Mouse (Mus musculus): ENCODE data around the gene Prdm16. TPM values are rescaled to one million over a fixed set of nuclear protein-coding genes. Genes with fewer than 3 reads are reported as not detected.

Prdm16 gene
- polyA plus RNA-seq, 1 experiment from 2014 or later, result 21.8 TPM

DNA sequence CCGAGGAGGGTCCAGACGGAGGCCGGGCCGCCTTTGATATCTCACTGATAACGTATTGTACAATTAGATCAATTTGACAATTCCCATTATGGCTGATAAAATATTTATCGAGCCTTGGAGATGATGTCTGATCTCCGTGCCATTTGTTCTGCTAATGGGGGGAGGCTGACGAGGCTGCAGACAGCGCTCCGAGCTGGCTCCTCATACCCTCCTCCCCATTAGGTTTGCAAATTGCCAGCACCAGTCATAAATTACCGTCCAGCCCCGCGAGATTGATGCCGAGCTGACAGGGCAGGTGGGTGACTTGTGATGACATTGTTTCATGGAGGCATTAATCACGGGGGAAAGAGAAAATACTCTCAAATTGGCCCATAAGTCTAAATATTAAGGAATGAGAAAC, 67.9 kb downstream of the Prdm16 start:
- Histone ChIP-seq H3K4me2 (replicated peaks; ENCODE audit: low read depth, low read length) (no peak overlapping the region), H3K9me3 (ENCODE audit: control insufficient read depth, low read length) (no peaks in the 10 kb centered on the region), H3K27ac (ENCODE audit: low read depth, low read length) (no peak overlapping the region), H3K27me3 (ENCODE audit: control insufficient read depth, insufficient read depth, low read length) (no peaks in the 10 kb centered on the region), H3K9ac (ENCODE audit: low read depth, low read length) (no peak overlapping the region), H3K4me1 (replicated peaks; ENCODE audit: control insufficient read depth, insufficient read depth, low read length) (peaks cover 18% of the 10 kb centered on the region; the same call in 1 of the 2 replicates), H3K36me3 (ENCODE audit: control insufficient read depth, insufficient read depth, low read length) (no peaks in the 10 kb centered on the region), H3K4me3 (ENCODE audit: low read depth, low read length) (no peak overlapping the region)
- no peak for DNase-seq (ENCODE audit: low spot score)
- WGBS, result 53% methylated on average over 15 of the region's 15 CpGs
- peak; percentile 26; the same call in 1 of the 2 replicates for ATAC-seq (ENCODE audit: low FRiP score)

DNA sequence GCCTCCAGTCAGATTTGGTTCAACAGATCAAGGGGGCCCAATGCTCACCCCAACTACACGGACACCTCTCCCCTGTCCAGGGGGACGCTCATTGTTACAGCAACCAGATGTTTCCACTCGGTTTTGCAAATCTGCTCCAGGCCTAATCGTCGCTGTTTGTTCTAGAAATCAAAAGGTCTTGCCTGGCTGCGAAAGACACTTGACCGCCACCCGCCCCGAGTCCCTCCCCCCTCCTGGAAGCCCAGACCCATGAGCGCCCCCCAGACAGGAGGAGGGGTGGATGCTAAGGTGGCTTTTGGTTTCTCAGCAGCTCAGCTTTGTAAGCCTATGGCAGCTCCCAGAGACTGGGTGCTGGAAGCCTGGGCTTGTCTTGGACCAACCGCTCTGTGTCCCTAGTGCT, 68.7 kb downstream of the Prdm16 start:
- Histone ChIP-seq H3K9ac (ENCODE audit: low read depth, low read length) (no peak overlapping the region), H3K4me1 (replicated peaks; ENCODE audit: control insufficient read depth, insufficient read depth, low read length) (peaks cover 18% of the 10 kb centered on the region; the same call in 1 of the 2 replicates), H3K27me3 (ENCODE audit: control insufficient read depth, insufficient read depth, low read length) (no peaks in the 10 kb centered on the region), H3K36me3 (ENCODE audit: control insufficient read depth, insufficient read depth, low read length) (no peaks in the 10 kb centered on the region), H3K9me3 (ENCODE audit: control insufficient read depth, low read length) (no peaks in the 10 kb centered on the region), H3K27ac (ENCODE audit: low read depth, low read length) (peak overlapping the region; percentile 33; the same call in 1 of the 2 replicates), H3K4me3 (ENCODE audit: low read depth, low read length) (no peak overlapping the region), H3K4me2 (replicated peaks; ENCODE audit: low read depth, low read length) (no peak overlapping the region)
- DNase-seq (ENCODE audit: low spot score), result no peak
- WGBS, result 46% methylated on average over 11 of the region's 11 CpGs
- peak; percentile 37; the same call in 1 of the 2 replicates for ATAC-seq (ENCODE audit: low FRiP score)

- no peaks in the 10 kb centered on the region for H3K27me3 ChIP-seq (ENCODE audit: control insufficient read depth, insufficient read depth, low read length)
Measured at GRCm38 (mm10) chr4:154563201-154563600, 73.5 kb downstream of the Prdm16 start.

GRCm38 (mm10) chr4:154558041-154558440, 78.6 kb downstream of the Prdm16 start:
- peaks cover 9% of the 10 kb centered on the region; the same call in 1 of the 2 replicates for H3K4me1 ChIP-seq (replicated peaks; ENCODE audit: control insufficient read depth, insufficient read depth, low read length)
- H3K4me2 ChIP-seq (replicated peaks; ENCODE audit: low read depth, low read length), result no peak overlapping the region
- DNase-seq (ENCODE audit: low spot score), result no peak
- no peaks in the 10 kb centered on the region for H3K9me3 ChIP-seq (ENCODE audit: control insufficient read depth, low read length)
- no peak overlapping the region for H3K9ac ChIP-seq (ENCODE audit: low read depth, low read length)
- H3K27me3 ChIP-seq (ENCODE audit: control insufficient read depth, insufficient read depth, low read length), result 0 out of 2 replicates have a peak, but pooled peaks cover 2% of the 10 kb centered on the region
- no peaks in the 10 kb centered on the region for H3K36me3 ChIP-seq (ENCODE audit: control insufficient read depth, insufficient read depth, low read length)
- H3K27ac ChIP-seq (ENCODE audit: low read depth, low read length), result no peak overlapping the region
- H3K4me3 ChIP-seq (ENCODE audit: low read depth, low read length), result no peak overlapping the region
- no peak for ATAC-seq (ENCODE audit: low FRiP score)
- WGBS, result 93% methylated on average over 5 of the region's 5 CpGs

More at GRCm38 (mm10) chr4:154563201-154563600, 73.5 kb downstream of the Prdm16 start:
- peaks cover 6% of the 10 kb centered on the region; the same call in 1 of the 2 replicates for H3K4me1 ChIP-seq (replicated peaks; ENCODE audit: control insufficient read depth, insufficient read depth, low read length)
- DNase-seq (ENCODE audit: low spot score), result no peak
- 89% methylated on average over 6 of the region's 6 CpGs for WGBS
- H3K9me3 ChIP-seq (ENCODE audit: control insufficient read depth, low read length), result no peaks in the 10 kb centered on the region
- no peaks in the 10 kb centered on the region for H3K36me3 ChIP-seq (ENCODE audit: control insufficient read depth, insufficient read depth, low read length)
- ATAC-seq (ENCODE audit: low FRiP score), result no peak
- H3K27ac ChIP-seq (ENCODE audit: low read depth, low read length), result no peak overlapping the region
- H3K4me2 ChIP-seq (replicated peaks; ENCODE audit: low read depth, low read length), result no peak overlapping the region
- H3K9ac ChIP-seq (ENCODE audit: low read depth, low read length), result no peak overlapping the region
- no peak overlapping the region for H3K4me3 ChIP-seq (ENCODE audit: low read depth, low read length)

DNA sequence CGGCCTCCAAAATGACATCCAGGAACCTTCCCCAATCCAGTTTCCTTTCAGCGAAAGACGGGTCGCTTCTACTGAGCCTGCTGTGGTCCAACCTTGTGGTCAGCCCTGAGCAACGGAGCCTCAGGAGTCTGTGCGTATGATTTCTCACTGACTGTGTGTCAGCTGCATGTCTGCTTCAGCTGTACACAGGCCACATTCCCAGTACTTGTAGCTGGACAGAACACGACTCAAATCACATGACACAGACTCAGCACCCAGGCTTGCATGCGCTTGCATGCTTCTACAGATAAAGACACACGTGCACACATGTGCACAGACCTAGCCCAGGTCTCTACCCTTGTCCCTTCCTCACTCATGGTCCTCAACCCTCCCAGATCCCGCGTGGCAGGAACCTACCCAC, 79.5 kb downstream of the Prdm16 start:
- H3K9ac ChIP-seq (ENCODE audit: low read depth, low read length), result no peak overlapping the region
- H3K4me1 ChIP-seq (replicated peaks; ENCODE audit: control insufficient read depth, insufficient read depth, low read length), result peaks cover 9% of the 10 kb centered on the region; the same call in 1 of the 2 replicates
- no peak overlapping the region for H3K4me2 ChIP-seq (replicated peaks; ENCODE audit: low read depth, low read length)
- DNase-seq (ENCODE audit: low spot score) (no peak), ATAC-seq (ENCODE audit: low FRiP score) (no peak)
- H3K27me3 ChIP-seq (ENCODE audit: control insufficient read depth, insufficient read depth, low read length), result 0 out of 2 replicates have a peak, but pooled peaks cover 2% of the 10 kb centered on the region
- no peak overlapping the region; the same call in 1 of the 2 replicates for H3K27ac ChIP-seq (ENCODE audit: low read depth, low read length)
- no peak overlapping the region for H3K4me3 ChIP-seq (ENCODE audit: low read depth, low read length)
- 85% methylated on average over 11 of the region's 11 CpGs for WGBS
- H3K9me3 ChIP-seq (ENCODE audit: control insufficient read depth, low read length), result no peaks in the 10 kb centered on the region
- H3K36me3 ChIP-seq (ENCODE audit: control insufficient read depth, insufficient read depth, low read length), result no peaks in the 10 kb centered on the region

DNA sequence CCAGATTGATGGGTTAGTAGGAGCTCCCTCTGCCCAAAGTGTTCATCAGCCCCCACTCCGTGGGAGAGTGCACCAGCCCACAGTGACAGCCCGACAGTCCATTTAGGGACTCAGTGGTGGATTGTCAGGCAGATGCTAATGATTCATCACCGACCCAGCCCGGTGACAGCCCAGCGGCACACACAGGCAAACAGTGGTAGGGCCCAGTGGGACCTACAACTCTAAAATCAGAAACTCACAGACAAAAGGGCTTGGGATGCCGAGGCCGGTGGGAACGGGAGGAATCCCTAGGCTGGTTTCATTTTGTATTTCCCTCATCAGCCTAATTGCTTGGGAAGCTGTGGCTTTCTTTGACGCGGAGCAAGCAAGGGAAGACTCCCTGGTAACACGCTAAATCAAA, 80.3 kb downstream of the Prdm16 start:
- no peak for DNase-seq (ENCODE audit: low spot score)
- no peak overlapping the region for H3K4me2 ChIP-seq (replicated peaks; ENCODE audit: low read depth, low read length)
- H3K9me3 ChIP-seq (ENCODE audit: control insufficient read depth, low read length), result no peaks in the 10 kb centered on the region
- H3K27me3 ChIP-seq (ENCODE audit: control insufficient read depth, insufficient read depth, low read length), result 0 out of 2 replicates have a peak, but pooled peaks cover 2% of the 10 kb centered on the region
- H3K4me3 ChIP-seq (ENCODE audit: low read depth, low read length), result no peak overlapping the region
- ATAC-seq (ENCODE audit: low FRiP score), result no peak; the same call in 1 of the 2 replicates
- no peaks in the 10 kb centered on the region for H3K36me3 ChIP-seq (ENCODE audit: control insufficient read depth, insufficient read depth, low read length)
- peak overlapping the region; percentile 24; the same call in 1 of the 2 replicates for H3K27ac ChIP-seq (ENCODE audit: low read depth, low read length)
- WGBS, result 37% methylated on average over 11 of the region's 11 CpGs
- no peak overlapping the region for H3K9ac ChIP-seq (ENCODE audit: low read depth, low read length)
- peaks cover 9% of the 10 kb centered on the region; the same call in 1 of the 2 replicates for H3K4me1 ChIP-seq (replicated peaks; ENCODE audit: control insufficient read depth, insufficient read depth, low read length)

DNA sequence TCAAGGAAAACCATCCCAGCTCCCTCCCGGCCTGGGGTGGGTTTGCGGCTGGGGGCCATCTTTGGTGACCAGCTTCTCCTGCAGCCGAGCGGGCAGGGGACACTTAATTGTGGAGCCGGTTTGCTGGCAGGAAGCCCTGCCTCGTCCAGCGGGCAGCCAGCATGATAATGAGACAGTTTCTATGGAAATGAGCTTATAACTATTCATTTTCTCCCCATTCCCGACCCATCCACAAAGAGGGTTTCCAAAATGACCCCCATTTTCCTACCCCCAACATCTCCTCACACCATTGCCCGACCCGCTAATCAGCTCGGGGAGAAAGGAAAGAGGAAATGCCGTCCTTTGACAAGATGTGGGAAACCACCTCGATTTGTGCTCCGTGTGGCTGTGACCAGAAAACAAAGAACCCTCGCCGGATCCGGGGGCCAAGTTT, 86.7 kb downstream of the Prdm16 start:
- H3K27me3 ChIP-seq (ENCODE audit: control insufficient read depth, insufficient read depth, low read length), result peaks cover 16% of the 10 kb centered on the region; the same call in 1 of the 2 replicates
- WGBS, result 24% methylated on average over 17 of the region's 17 CpGs
- H3K27ac ChIP-seq (ENCODE audit: low read depth, low read length), result peak overlapping the region; percentile 71
- H3K4me1 ChIP-seq (replicated peaks; ENCODE audit: control insufficient read depth, insufficient read depth, low read length), result peaks cover 19% of the 10 kb centered on the region
- peak overlapping the region; percentile 34 for H3K4me2 ChIP-seq (replicated peaks; ENCODE audit: low read depth, low read length)
- H3K4me3 ChIP-seq (ENCODE audit: low read depth, low read length), result no peak overlapping the region
- peak; percentile 57 for DNase-seq (ENCODE audit: low spot score)
- H3K9me3 ChIP-seq (ENCODE audit: control insufficient read depth, low read length), result no peaks in the 10 kb centered on the region
- H3K36me3 ChIP-seq (ENCODE audit: control insufficient read depth, insufficient read depth, low read length), result no peaks in the 10 kb centered on the region
- peak overlapping the region; percentile 40; the same call in 1 of the 2 replicates for H3K9ac ChIP-seq (ENCODE audit: low read depth, low read length)
- peak; percentile 57; the same call in 1 of the 2 replicates for ATAC-seq (ENCODE audit: low FRiP score)

DNA sequence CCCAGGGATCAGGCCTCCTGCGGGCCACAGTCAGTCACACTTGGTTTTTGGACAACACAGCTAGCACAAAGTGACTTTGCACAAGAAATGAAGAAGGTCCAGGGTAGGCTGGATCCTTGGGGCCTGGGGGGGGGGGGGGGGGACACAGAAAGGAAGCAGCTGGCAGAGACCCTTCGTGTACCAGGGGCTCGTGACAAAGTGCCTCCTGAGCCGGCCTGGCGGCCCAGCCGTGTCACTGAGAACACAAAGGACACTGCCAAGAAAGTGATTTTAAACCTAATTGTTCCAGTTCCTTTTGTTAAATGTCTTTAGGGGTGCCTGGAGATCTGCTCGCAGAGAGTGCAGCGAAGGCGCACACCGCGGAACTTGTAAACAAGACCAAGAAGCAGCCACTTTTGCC, 87.2 kb downstream of the Prdm16 start:
- Histone ChIP-seq H3K9me3 (ENCODE audit: control insufficient read depth, low read length) (no peaks in the 10 kb centered on the region), H3K27me3 (ENCODE audit: control insufficient read depth, insufficient read depth, low read length) (peaks cover 16% of the 10 kb centered on the region; the same call in 1 of the 2 replicates), H3K9ac (ENCODE audit: low read depth, low read length) (peak overlapping the region; percentile 40; the same call in 1 of the 2 replicates), H3K36me3 (ENCODE audit: control insufficient read depth, insufficient read depth, low read length) (no peaks in the 10 kb centered on the region), H3K27ac (ENCODE audit: low read depth, low read length) (peak overlapping the region; percentile 71), H3K4me3 (ENCODE audit: low read depth, low read length) (no peak overlapping the region), H3K4me1 (replicated peaks; ENCODE audit: control insufficient read depth, insufficient read depth, low read length) (peaks cover 19% of the 10 kb centered on the region), H3K4me2 (replicated peaks; ENCODE audit: low read depth, low read length) (peak overlapping the region; percentile 34)
- WGBS, result 42% methylated on average over 11 of the region's 11 CpGs
- DNase-seq (ENCODE audit: low spot score), result no peak
- ATAC-seq (ENCODE audit: low FRiP score), result peak; percentile 55; the same call in 1 of the 2 replicates
